Mouse (Mus musculus) limb, embryonic 10.5 days (tissue): ENCODE measurements at regions not wholly inside any gene's neighbourhood (a gene's known extent, or its start where the extent isn't known, plus 50 kb on each side); places are given as distances from the start of the nearest gene placed in this dataset.

ENCODE experiments used
- DNase-seq: peaks from one replicate; pipeline ENCODE4 v3.0.0-alpha.2; 2017; ENCODE audit warnings: low spot score
- H3K27ac ChIP-seq: fragments of 300-500 bp; sonication (generic); 2 replicates; pipeline ENCODE4 v1.5.1; 2016; ENCODE audit warnings: mild to moderate bottlenecking
- H3K27me3 ChIP-seq: fragments of 300-500 bp; sonication (generic); 2 replicates; pipeline ENCODE4 v1.6.1; 2016; ENCODE audit warnings: low read depth, mild to moderate bottlenecking; ENCODE audit not compliant: poor library complexity, severe bottlenecking
- H3K36me3 ChIP-seq: fragments of 300-500 bp; sonication (generic); 2 replicates; pipeline ENCODE4 v1.6.1; 2016; ENCODE audit warnings: mild to moderate bottlenecking, moderate library complexity
- H3K4me1 ChIP-seq: fragments of 300-500 bp; sonication (generic); 2 replicates; pipeline ENCODE4 v1.6.1; 2016
- H3K4me3 ChIP-seq: fragments of 300-500 bp; sonication (generic); 2 replicates; pipeline ENCODE4 v1.5.1; 2016; ENCODE audit warnings: mild to moderate bottlenecking, moderate library complexity
- H3K9me3 ChIP-seq: fragments of 300-500 bp; sonication (generic); replicated peaks from 2 replicates; pipeline ENCODE4 v1.6.1; 2016; ENCODE audit warnings: mild to moderate bottlenecking
- WGBS: fragments of 180-500 bp; shearing (Covaris S2); methylation state at CpG from one replicate; pipeline ENCODE4 v1.1.7; 2016; 5-methylcytosine and 5-hydroxymethylcytosine counted together

DNA sequence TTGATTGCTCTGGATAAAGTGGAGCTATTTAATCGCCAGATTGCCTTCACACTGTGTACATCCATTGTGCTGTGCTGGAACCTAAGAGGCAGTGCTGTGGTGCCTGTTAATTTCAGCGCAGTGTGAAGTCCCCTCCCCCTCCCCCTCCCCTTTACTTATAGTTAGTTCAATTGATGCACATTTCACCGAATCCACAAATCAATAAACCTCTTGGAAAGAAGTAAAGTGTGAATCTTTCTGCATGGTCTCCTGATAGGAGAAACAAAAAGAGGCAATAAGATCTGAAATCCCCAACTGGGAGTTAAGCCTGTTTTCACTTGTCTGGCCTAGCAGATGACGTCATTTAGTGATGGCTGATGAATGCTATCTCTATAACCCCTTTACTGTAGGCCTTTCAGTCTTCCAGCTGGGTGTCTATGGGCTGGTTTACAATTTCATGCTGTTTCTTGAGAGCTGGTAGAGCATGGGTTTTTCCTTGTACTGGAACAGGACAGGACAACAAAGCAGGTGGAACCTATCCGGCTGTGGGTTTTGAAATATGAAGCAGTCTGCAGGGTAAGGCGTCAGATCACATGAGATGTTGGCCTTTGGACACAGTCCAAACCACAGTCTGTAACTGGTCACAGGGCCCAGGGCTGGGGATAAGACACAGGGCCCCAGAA lies 398.0 kb upstream of the Sel1l start:
- DNase-seq = no peak
- H3K27ac ChIP-seq = no peak overlapping the region
- H3K9me3 ChIP-seq = no peaks in the 10 kb centered on the region
- H3K4me1 ChIP-seq = no peaks in the 10 kb centered on the region
- H3K27me3 ChIP-seq = no peaks in the 10 kb centered on the region
- H3K4me3 ChIP-seq = no peak overlapping the region
- 78% methylated on average over 6 of the region's 6 CpGs for WGBS
- no peaks in the 10 kb centered on the region for H3K36me3 ChIP-seq

DNA sequence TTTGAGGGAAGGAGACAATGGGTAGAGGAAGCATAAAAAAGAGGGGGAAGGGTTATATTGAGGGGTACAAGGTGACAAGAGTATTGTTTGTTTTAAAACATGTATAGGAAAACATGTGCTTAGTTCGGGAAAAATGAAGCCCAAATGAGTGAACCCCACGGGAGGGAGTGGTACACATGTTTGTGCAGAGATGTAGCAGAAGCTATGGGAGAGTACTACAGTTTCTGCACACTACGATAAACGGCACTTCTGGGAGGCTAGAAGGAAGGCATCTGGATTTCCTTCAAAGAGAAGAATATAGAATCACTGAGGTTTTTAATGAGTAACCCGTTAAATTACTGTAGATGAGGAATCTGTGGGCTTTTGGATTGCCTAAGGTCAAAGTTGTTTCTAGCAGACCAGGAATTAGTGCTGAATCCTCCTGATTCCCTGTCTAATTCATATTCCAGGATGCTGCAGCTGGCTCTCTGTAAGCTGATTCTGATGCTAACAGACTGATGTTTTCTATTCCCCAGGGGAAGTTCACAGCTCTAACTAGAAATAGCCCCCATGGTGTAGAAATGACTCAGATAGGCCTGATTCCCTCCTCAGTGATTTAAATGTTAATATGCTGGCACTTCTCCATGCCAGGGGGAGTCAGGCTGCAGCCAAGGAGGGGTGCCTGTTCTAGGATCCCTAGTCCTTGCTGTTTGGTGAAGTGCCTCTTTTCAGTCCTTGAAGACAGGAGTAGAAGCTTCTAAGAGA lies 391.2 kb upstream of the Sel1l start:
- H3K27ac ChIP-seq = no peak overlapping the region
- no peaks in the 10 kb centered on the region for H3K27me3 ChIP-seq
- WGBS = 84% methylated on average over 5 of the region's 5 CpGs
- H3K4me3 ChIP-seq = no peak overlapping the region
- DNase-seq = no peak
- H3K36me3 ChIP-seq = no peaks in the 10 kb centered on the region
- H3K9me3 ChIP-seq = no peaks in the 10 kb centered on the region
- H3K4me1 ChIP-seq = no peaks in the 10 kb centered on the region

DNA sequence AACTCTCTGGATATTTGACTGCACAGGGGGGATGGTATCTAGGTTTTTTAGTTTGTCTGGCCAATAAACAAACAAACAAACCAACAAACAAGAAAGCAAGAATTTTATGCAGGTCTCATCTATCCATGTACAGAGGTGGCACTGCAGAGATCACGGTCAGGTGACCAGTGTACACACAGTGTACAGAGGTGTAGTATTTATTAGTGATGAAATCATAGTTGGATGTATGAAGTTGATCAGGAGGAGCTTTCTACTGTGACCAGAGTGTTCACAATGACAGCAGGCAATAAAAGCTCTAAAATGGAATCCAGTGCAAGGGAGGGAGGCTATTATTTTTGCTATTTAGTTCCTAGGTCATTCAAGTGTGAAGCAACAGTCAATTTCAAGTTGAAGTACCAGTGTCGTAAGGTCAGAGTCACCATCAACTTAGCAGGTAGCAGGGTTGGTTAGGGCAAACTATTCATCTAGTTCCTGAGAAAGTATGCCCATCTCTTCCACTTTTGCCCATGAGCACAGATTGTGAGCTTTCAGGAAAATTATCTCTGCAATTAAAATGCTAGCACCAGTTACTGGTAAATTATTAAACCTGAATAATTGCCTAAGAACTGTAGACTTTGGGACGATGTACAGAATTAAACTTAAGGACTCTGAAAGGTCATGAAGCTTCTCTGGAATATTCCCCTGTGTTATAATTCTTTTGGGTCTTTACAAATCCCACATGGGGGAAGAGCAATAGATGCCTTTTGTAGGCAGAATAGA lies 384.9 kb upstream of the Sel1l start:
- H3K4me3 ChIP-seq = no peak overlapping the region
- no peaks in the 10 kb centered on the region for H3K27me3 ChIP-seq
- no peaks in the 10 kb centered on the region for H3K36me3 ChIP-seq
- H3K4me1 ChIP-seq = peaks cover 6% of the 10 kb centered on the region
- no peak for DNase-seq
- H3K27ac ChIP-seq = no peak overlapping the region
- H3K9me3 ChIP-seq = no peaks in the 10 kb centered on the region
- 90% methylated on average over 3 of the region's 3 CpGs for WGBS

DNA sequence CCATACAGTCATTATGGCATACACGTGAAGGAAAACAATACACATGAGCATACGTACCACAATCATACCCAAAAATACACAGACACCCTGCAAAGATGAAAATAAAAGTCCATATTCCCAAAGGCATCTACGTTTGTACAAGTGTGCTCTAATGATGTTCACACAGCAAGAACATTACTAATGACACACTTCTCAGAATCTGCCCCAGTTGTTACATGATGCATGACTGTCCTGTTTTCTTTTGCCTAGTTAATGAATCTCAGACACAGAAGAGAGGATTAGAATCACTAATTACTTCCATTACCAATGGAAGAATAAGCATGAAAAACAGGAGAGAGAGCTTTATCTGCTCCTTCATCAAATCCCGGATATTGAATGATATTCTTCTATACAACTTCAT lies 379.6 kb upstream of the Sel1l start:
- no peaks in the 10 kb centered on the region for H3K27me3 ChIP-seq
- DNase-seq = no peak
- WGBS = 87% methylated on average over 4 of the region's 4 CpGs
- H3K36me3 ChIP-seq = no peaks in the 10 kb centered on the region
- no peaks in the 10 kb centered on the region for H3K9me3 ChIP-seq
- H3K4me3 ChIP-seq = no peak overlapping the region
- H3K4me1 ChIP-seq = peaks cover 6% of the 10 kb centered on the region
- H3K27ac ChIP-seq = no peak overlapping the region

DNA sequence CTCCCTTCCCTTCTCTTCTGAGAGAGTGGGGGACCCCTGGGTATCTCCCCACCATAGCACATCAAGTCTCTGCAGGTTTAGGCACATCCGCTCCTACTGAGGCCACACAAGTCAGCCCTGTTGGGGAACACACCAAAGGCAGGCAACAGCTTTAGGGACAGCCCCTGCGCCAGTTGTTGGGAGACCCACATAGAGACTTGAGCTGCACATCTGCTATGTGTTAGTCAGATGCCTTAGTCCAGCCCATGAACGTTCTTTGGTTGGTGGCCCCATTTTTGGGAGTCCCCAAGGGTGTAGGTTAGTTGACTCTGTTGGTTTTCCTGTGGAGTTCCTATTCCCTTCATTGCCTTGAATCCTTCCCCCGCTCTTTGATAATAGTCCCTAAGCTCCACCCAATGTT lies 354.4 kb upstream of the Sel1l start:
- Histone ChIP-seq H3K9me3 (no peaks in the 10 kb centered on the region), H3K4me3 (no peak overlapping the region), H3K36me3 (no peaks in the 10 kb centered on the region), H3K27me3 (no peaks in the 10 kb centered on the region), H3K4me1 (no peaks in the 10 kb centered on the region), H3K27ac (no peak overlapping the region)
- DNase-seq = no peak
- WGBS = 90% methylated on average over 4 of the region's 4 CpGs

DNA sequence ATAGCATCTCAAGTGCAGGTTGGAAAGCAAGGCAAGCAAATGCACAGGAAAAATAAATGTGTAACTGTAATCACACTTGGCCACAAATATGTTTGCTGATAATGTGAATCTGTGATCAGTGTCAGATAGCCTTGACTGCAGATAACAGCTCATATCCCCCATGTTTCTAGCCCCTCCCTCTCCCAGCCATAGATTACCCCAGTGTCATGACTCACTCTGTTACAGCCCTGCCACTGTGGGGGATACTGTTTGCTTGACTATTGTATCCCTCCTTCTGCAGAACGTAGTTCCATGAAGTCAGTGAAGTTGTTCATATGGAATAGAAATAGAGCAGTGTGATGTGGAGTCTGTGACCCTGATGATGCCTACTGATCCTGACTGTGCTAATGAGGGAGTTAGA lies 351.6 kb upstream of the Sel1l start:
- Histone ChIP-seq H3K4me3 (no peak overlapping the region), H3K27me3 (no peaks in the 10 kb centered on the region), H3K9me3 (no peaks in the 10 kb centered on the region), H3K36me3 (no peaks in the 10 kb centered on the region), H3K27ac (no peak overlapping the region), H3K4me1 (no peaks in the 10 kb centered on the region)
- 80% methylated on average over 1 of the region's 1 CpGs for WGBS
- no peak for DNase-seq

DNA sequence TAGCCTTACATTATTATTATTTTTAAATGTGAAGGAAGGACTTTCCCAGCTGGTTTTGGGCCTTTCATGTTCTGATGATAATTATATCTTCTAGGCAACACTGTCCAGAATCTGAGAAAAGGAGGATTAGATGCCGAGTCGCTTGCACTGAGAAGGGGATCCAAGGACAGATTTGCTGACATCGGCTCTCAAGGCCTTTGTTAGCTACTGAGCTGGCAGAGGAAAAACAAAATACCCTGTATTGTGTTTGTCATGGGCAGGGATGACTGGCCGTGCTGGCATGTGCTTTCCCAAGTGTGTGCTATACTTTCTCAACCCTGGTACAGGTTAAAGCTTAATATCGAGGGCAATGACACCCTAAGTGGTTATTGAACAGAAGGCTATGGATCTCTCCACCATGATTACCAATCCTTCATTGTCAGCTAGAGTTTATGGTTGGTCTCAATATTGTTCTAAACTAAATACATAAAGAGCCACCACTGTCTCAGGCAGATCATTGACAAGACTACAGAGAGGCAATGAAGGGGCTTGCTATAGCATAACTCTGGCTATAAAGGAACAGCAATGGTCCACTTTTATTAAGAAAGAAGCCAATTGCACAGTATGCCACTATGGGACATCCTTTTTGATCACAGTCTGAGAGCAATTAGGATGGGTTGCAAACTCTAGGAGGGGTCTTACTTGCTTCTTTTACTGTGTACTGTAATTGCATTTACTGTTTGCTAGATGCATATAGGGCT lies 350.0 kb upstream of the Sel1l start:
- Histone ChIP-seq H3K27ac (no peak overlapping the region), H3K9me3 (no peaks in the 10 kb centered on the region), H3K36me3 (no peaks in the 10 kb centered on the region), H3K4me1 (no peaks in the 10 kb centered on the region), H3K27me3 (no peaks in the 10 kb centered on the region), H3K4me3 (no peak overlapping the region)
- WGBS = 87% methylated on average over 5 of the region's 5 CpGs
- DNase-seq = no peak

DNA sequence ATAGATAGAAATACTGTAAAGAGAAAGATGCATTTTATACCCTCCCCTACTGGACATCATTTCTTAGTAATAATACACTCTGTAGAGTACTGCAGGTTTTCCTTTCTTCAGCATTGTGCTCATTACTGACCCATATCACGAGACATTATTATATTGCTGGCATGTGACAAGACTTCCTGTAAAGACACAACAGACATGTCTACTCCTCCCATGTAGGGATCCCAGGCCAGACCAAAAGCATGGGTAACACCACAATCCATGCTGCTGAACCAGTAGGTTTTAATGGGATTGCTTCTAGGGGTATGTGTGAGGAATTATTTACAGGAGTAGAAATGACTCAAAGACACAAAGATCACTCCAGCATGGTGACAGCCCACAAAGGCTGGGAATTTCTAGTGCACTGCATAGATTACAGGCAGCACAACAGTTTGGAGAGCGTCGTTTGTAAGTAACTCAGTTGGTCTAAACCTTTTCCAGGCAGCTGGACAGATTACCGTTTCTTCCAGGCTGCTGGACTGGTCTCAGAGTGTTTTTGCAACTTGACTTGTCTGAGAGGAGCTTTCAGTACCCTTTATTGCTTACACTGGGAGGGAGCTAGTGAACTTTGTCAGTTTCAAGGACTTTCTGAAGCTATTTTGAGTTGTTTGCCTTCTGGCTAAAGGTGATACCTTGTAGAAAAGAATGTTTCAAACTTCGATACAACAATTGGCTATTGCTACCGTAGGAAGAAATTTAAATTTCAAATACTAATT lies 345.2 kb upstream of the Sel1l start:
- Histone ChIP-seq H3K36me3 (no peaks in the 10 kb centered on the region), H3K4me3 (no peak overlapping the region), H3K4me1 (no peaks in the 10 kb centered on the region), H3K27me3 (no peaks in the 10 kb centered on the region), H3K9me3 (no peaks in the 10 kb centered on the region), H3K27ac (no peak overlapping the region)
- 87% methylated on average over 6 of the region's 6 CpGs for WGBS
- no peak for DNase-seq

DNA sequence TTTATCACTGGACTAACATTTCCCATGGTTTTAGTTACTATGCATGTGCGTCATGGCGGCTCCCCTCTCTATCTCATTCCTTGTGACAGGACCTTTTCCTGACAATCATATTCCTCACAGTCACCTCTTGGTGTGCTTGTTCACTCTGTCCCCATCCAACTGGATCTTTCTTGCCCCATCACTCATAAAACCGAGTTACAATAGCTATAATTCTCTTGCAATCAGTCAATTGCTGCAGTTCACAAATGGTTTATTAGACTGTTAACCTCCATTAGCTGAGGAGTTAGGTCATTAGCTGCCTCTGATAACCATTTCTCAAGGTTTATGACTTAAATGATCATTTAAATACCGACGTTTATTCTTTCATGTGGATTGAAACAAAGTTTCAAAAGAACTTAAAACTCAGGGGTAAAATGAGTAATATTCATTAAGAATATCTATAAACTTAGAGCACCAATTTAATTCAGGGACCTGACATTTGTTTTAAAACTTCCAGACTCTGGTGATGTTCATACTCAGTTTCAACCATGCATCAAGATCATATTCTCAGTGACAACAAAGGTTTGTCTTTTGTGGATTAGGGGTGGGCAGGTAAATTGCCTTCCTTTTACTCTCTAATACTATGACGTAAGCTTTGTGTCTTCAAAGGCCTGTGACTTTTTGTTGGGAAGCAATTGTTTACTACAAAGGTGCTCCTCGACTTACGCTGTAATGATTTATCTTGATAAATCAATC lies 344.4 kb upstream of the Sel1l start:
- DNase-seq = no peak
- Histone ChIP-seq H3K9me3 (no peaks in the 10 kb centered on the region), H3K4me3 (no peak overlapping the region), H3K27me3 (no peaks in the 10 kb centered on the region), H3K36me3 (no peaks in the 10 kb centered on the region), H3K4me1 (no peaks in the 10 kb centered on the region), H3K27ac (no peak overlapping the region)
- 85% methylated on average over 8 of the region's 8 CpGs for WGBS

DNA sequence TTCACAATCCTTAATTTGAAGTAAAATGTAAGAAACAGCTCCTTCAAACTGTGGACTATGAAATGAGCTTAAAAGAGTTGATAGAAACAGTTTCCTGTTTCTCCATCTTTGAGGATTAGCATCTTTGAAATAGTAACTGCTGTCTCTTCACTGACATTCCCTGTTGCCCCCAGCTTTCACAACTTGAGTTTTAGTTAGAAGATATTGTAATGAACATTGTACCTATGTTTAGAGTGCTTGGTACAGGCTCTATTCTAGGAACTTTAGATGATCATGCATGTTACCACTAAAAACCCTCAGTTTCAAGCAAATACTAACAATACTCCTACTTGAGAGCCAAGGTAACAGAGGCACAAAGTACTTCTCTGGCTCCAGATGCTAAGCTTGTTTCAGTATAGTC lies 340.1 kb upstream of the Sel1l start:
- no peaks in the 10 kb centered on the region for H3K9me3 ChIP-seq
- DNase-seq = no peak
- no peaks in the 10 kb centered on the region for H3K36me3 ChIP-seq
- no peak overlapping the region for H3K27ac ChIP-seq
- H3K27me3 ChIP-seq = no peaks in the 10 kb centered on the region
- H3K4me1 ChIP-seq = no peaks in the 10 kb centered on the region
- no peak overlapping the region for H3K4me3 ChIP-seq

DNA sequence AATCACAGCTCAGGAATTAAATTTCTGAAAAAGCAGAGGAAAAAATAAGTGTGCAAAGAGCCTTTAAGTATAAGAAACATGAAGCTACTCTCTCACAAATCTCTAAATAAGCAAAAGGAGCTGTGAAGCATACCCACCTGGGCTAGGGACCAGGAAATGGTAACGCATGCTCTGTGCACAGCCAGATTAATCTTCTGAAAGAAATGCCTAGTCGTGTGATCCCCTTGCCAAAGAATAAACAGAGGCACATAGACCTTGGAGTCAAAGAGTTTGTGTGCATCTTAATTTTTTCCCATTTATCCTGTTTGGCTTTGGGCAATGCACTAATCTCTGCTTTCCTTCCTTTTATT lies 338.2 kb upstream of the Sel1l start:
- 89% methylated on average over 2 of the region's 2 CpGs for WGBS
- no peak overlapping the region for H3K4me3 ChIP-seq
- no peak overlapping the region for H3K27ac ChIP-seq
- no peaks in the 10 kb centered on the region for H3K36me3 ChIP-seq
- no peaks in the 10 kb centered on the region for H3K9me3 ChIP-seq
- H3K4me1 ChIP-seq = no peaks in the 10 kb centered on the region
- H3K27me3 ChIP-seq = no peaks in the 10 kb centered on the region
- no peak for DNase-seq
